In genomic region chr16:94556228-94556627, GRCm38 (mm10) we compare ENCODE assay signal across 21 mouse cellular contexts. TPM values are rescaled to one million over a fixed set of nuclear protein-coding genes. Genes with fewer than 3 reads are reported as not detected.
DNase-seq lines count a peak whose midpoint lies in the region; ATAC-seq and TF ChIP-seq lines count a peak whose summit lies in the region.
"Had no signal": no experiment of that assay in that cellular context is flagged by ENCODE, and none has a peak within 500 bp of the region (broad histone marks: within the 10 kb centered on the region; RNA-seq: fewer than 3 reads in every experiment).

No protein-coding gene starts in this region.

- peaks cover 10% of the 10 kb centered on the region for H3K4me1 ChIP-seq in intestine, embryonic 16.5 days (ENCODE audit: control insufficient read depth, insufficient read depth, low read length)
- H3K4me1 ChIP-seq in hindbrain, embryonic 12.5 days, result no peaks in the 10 kb centered on the region
- H3K4me1 ChIP-seq in forebrain, postnatal 0 days (ENCODE audit: insufficient read depth), result no peaks in the 10 kb centered on the region

- H3K9me3 ChIP-seq in intestine, embryonic 16.5 days (ENCODE audit: control insufficient read depth, low read length), result no peaks in the 10 kb centered on the region
- H3K9me3 ChIP-seq in hindbrain, embryonic 12.5 days (replicated peaks), result no peaks in the 10 kb centered on the region
- no peaks in the 10 kb centered on the region for H3K9me3 ChIP-seq in forebrain, postnatal 0 days (ENCODE audit: low read length)
- H3K9me3 ChIP-seq: liver, embryonic 13.5 days had no signal

- H3K4me2 ChIP-seq in intestine, embryonic 16.5 days (ENCODE audit: low read depth, low read length), result no peak overlapping the region
- no peak overlapping the region for H3K4me2 ChIP-seq in hindbrain, embryonic 12.5 days (replicated peaks)
- H3K4me2 ChIP-seq in forebrain, postnatal 0 days (ENCODE audit: low read depth), result no peak overlapping the region
- H3K4me2 ChIP-seq: liver, embryonic 13.5 days had no signal

- no peak for TF ChIP-seq CTCF in forebrain, postnatal 0 days (IDR thresholded peaks at IDR 0.05; ENCODE audit: low read depth)

- ATAC-seq in hematopoietic stem cell, adult 5-6 weeks (replicated peaks in 1 of 2; ENCODE audit: insufficient read depth in 1 of 2, low FRiP score in 2 of 2, low TSS enrichment in 1 of 2, low read depth in 1 of 2, poor library complexity in 2 of 2, severe bottlenecking in 2 of 2), result peak; percentile 55 to 57
- ATAC-seq in intestine, embryonic 16.5 days, result no peak
- ATAC-seq in hindbrain, embryonic 12.5 days (ENCODE audit: low FRiP score), result no peak
- ATAC-seq in forebrain, postnatal 0 days, result no peak
- ATAC-seq: midbrain, embryonic 16.5 days had no signal

- no peaks in the 10 kb centered on the region for H3K36me3 ChIP-seq in macrophage (ENCODE audit: inconsistent target)
- no peaks in the 10 kb centered on the region for H3K36me3 ChIP-seq in intestine, embryonic 16.5 days (ENCODE audit: control insufficient read depth, insufficient read depth, low read length)
- no peaks in the 10 kb centered on the region for H3K36me3 ChIP-seq in hindbrain, embryonic 12.5 days
- H3K36me3 ChIP-seq in forebrain, postnatal 0 days (ENCODE audit: insufficient read depth), result no peaks in the 10 kb centered on the region
- H3K36me3 ChIP-seq: G1E; liver, embryonic 13.5 days had no signal

- H3K27me3 ChIP-seq in intestine, embryonic 16.5 days (replicated peaks; ENCODE audit: control insufficient read depth, insufficient read depth, low read length), result no peaks in the 10 kb centered on the region
- no peaks in the 10 kb centered on the region for H3K27me3 ChIP-seq in hindbrain, embryonic 12.5 days
- H3K27me3 ChIP-seq in forebrain, postnatal 0 days (ENCODE audit: insufficient read depth, low read length), result no peaks in the 10 kb centered on the region
- H3K27me3 ChIP-seq: liver, embryonic 13.5 days; megakaryocyte, embryonic 14.5 days had no signal

- no peak overlapping the region for H3K9ac ChIP-seq in intestine, embryonic 16.5 days (ENCODE audit: low read depth, low read length)
- no peak overlapping the region for H3K9ac ChIP-seq in hindbrain, embryonic 12.5 days
- H3K9ac ChIP-seq in forebrain, postnatal 0 days, result no peak overlapping the region
- H3K9ac ChIP-seq: liver, embryonic 13.5 days had no signal

- peak overlapping the region; percentile 3; the same call in 1 of the 2 replicates for H3K27ac ChIP-seq in macrophage
- no peak overlapping the region for H3K27ac ChIP-seq in intestine, embryonic 16.5 days (ENCODE audit: low read length)
- no peak overlapping the region for H3K27ac ChIP-seq in hindbrain, embryonic 12.5 days
- no peak overlapping the region for H3K27ac ChIP-seq in forebrain, postnatal 0 days (ENCODE audit: low read depth, low read length)
- H3K27ac ChIP-seq: left cerebral cortex, adult 2 months; liver, embryonic 13.5 days had no signal

- no peaks in the 10 kb centered on the region for H3K79me2 ChIP-seq in macrophage (ENCODE audit: inconsistent target)

- H3K4me3 ChIP-seq in macrophage (ENCODE audit: inconsistent target), result no peak overlapping the region
- H3K4me3 ChIP-seq in intestine, embryonic 16.5 days (ENCODE audit: low read length), result no peak overlapping the region
- no peak overlapping the region for H3K4me3 ChIP-seq in hindbrain, embryonic 12.5 days
- H3K4me3 ChIP-seq in forebrain, postnatal 0 days (ENCODE audit: low read depth, low read length), result no peak overlapping the region
- H3K4me3 ChIP-seq: left cerebral cortex, adult 2 months; liver, embryonic 13.5 days; megakaryocyte, embryonic 14.5 days had no signal

- peak; percentile 51 for DNase-seq in adrenal gland, postnatal 10 days
- DNase-seq in adrenal gland, adult 18-20 months (ENCODE audit: low spot score in 2 of 2), result no peak
- peak; percentile 18 for DNase-seq in NIH3T3 (ENCODE audit: low read depth)
- no peak for DNase-seq in forebrain, postnatal 0 days
- DNase-seq: cerebellum, adult 11 months; cerebellum, postnatal 14 days; gastrocnemius, postnatal 10 days; kidney, adult 2 months; kidney, postnatal 10 days; left cerebral cortex, postnatal 4 days; liver, embryonic 13.5 days; right cerebral cortex, postnatal 4 days; thymus, adult 2 months had no signal

- 10% methylated on average over 5 of the region's 5 CpGs for WGBS in macrophage (ENCODE audit: missing documents)
- 74% methylated on average over 5 of the region's 5 CpGs for WGBS in intestine, embryonic 16.5 days
- WGBS in hindbrain, embryonic 12.5 days, result 83% methylated on average over 5 of the region's 5 CpGs
- WGBS in forebrain, postnatal 0 days, result 80% methylated on average over 5 of the region's 5 CpGs

RNA-seq across cellular contexts. Expression of gene Dyrk1a, which starts 13.6 kb away (rescaled TPM):
- total RNA-seq in adrenal gland, postnatal 10 days (2021), result 10 to 100 TPM; 59.7 to 62.7 TPM
- total RNA-seq in adrenal gland, adult 18-20 months (2021), result 10 to 100 TPM; 61.3 to 71.5 TPM
- 84.5 and 89.6 TPM in 2 replicates for total RNA-seq in hematopoietic stem cell, adult 5-6 weeks (2017)
- 100 to 1,000 TPM in 3 of 26 experiments, 10 to 100 TPM in 23; 54.2 to 149 (median 85.4) TPM for total RNA-seq in macrophage (2018; cell fraction: chromatin; rRNA removed)
- total RNA-seq in macrophage (2018; cell fraction: cytosol; rRNA removed), result 10 to 100 TPM; 40.1 to 59.8 (median 43.8) TPM
- 10 to 100 TPM; 54.6 to 87.2 (median 64.8) TPM for total RNA-seq in macrophage (2018; cell fraction: nucleus; rRNA removed)
- polyA plus RNA-seq in macrophage (2018), result 22.5 to 30.9 TPM (median 25.6 TPM) in 3 replicates
- polyA plus RNA-seq in intestine, embryonic 16.5 days (2015; fragmentation: Nextera tagmentation; extraction: Ambion mirVana), result 7.1 and 7.3 TPM in 2 replicates
- 9.3 and 9.9 TPM in 2 replicates for polyA plus RNA-seq in hindbrain, embryonic 12.5 days (2016; fragmentation: Nextera tagmentation; extraction: Ambion mirVana)
- total RNA-seq in forebrain, postnatal 0 days (2014; rRNA removed), result 68.8 and 101 TPM in 2 replicates
- 10.5 and 13.5 TPM in 2 replicates for polyA plus RNA-seq in forebrain, postnatal 0 days (2015; fragmentation: Nextera tagmentation; extraction: Ambion mirVana)

RNA-seq across cellular contexts. Expression of gene Vps26c, which starts 29.6 kb away (rescaled TPM):
- 10 to 100 TPM; 40.8 to 52.8 TPM for total RNA-seq in adrenal gland, postnatal 10 days (2021)
- total RNA-seq in adrenal gland, adult 18-20 months (2021), result 10 to 100 TPM; 54.0 to 54.3 TPM
- total RNA-seq in hematopoietic stem cell, adult 5-6 weeks (2017), result 21.4 and 44.2 TPM in 2 replicates
- total RNA-seq in macrophage (2018; cell fraction: chromatin; rRNA removed), result 100 to 1,000 TPM in 6 of 26 experiments, 10 to 100 TPM in 20; 21.2 to 142 (median 55.7) TPM
- total RNA-seq in macrophage (2018; cell fraction: cytosol; rRNA removed), result 10 to 100 TPM; 36.1 to 82.0 (median 68.2) TPM
- total RNA-seq in macrophage (2018; cell fraction: nucleus; rRNA removed), result 100 to 1,000 TPM in 1 of 26 experiments, 10 to 100 TPM in 25; 20.1 to 108 (median 38.4) TPM
- polyA plus RNA-seq in macrophage (2018), result 45.9 to 89.1 TPM (median 67.2 TPM) in 3 replicates
- 67.7 and 71.8 TPM in 2 replicates for polyA plus RNA-seq in intestine, embryonic 16.5 days (2015; fragmentation: Nextera tagmentation; extraction: Ambion mirVana)
- 67.0 and 70.3 TPM in 2 replicates for polyA plus RNA-seq in hindbrain, embryonic 12.5 days (2016; fragmentation: Nextera tagmentation; extraction: Ambion mirVana)
- total RNA-seq in forebrain, postnatal 0 days (2014; rRNA removed), result 72.2 and 82.0 TPM in 2 replicates
- polyA plus RNA-seq in forebrain, postnatal 0 days (2015; fragmentation: Nextera tagmentation; extraction: Ambion mirVana), result 48.2 and 55.0 TPM in 2 replicates

Comparison
In these comparisons a context has a peak if more than half of its experiments do, and no peak if none do; other contexts are left out.
1. DNase-seq: peak in adrenal gland, postnatal 10 days (single experiment) and NIH3T3 (single experiment); none in adrenal gland, adult 18-20 months (0 of 2) and forebrain, postnatal 0 days (single experiment).
2. ATAC-seq: peak in hematopoietic stem cell, adult 5-6 weeks (2 of 2); none in intestine, embryonic 16.5 days (single experiment), hindbrain, embryonic 12.5 days (single experiment) and forebrain, postnatal 0 days (single experiment).